Comparison of ENCODE assay signal across 8 mouse cellular contexts in genomic region chr9:44604290-44604778, GRCm38 (mm10). TPM values are rescaled to one million over a fixed set of nuclear protein-coding genes. Genes with fewer than 3 reads are reported as not detected.
A peak's percentile ranks its signal among the peaks of the same experiment; 100 is the strongest.
DNase-seq lines count a peak whose midpoint lies in the region; ATAC-seq lines count a peak whose summit lies in the region.

No protein-coding gene starts in this region.

- peaks cover 38% of the 10 kb centered on the region for H3K4me1 ChIP-seq in hindbrain, embryonic 12.5 days

- peak; percentile 78 for ATAC-seq in hindbrain, embryonic 12.5 days (ENCODE audit: low FRiP score)

- H3K27me3 ChIP-seq in hindbrain, embryonic 12.5 days = no peaks in the 10 kb centered on the region

- H3K27ac ChIP-seq in hindbrain, embryonic 12.5 days = peak overlapping the region; percentile 100

- H3K36me3 ChIP-seq in hindbrain, embryonic 12.5 days = peaks cover 20% of the 10 kb centered on the region

- peak; percentile 91 for DNase-seq in Muller cell, postnatal 12 days (ENCODE audit: inconsistent ontology term)
- DNase-seq in cerebellum, adult 9-11 months = peak; percentile 86
- DNase-seq in frontal cortex, postnatal 10 days (ENCODE audit: low spot score in 2 of 2) = peak; percentile 77 to 83
- peak; percentile 65 to 73 for DNase-seq in layer of hippocampus, postnatal 25 days (ENCODE audit: extremely low spot score in 1 of 2, low spot score in 1 of 2)
- peak; percentile 76 for DNase-seq in lung, postnatal 14 days
- DNase-seq in ovary, postnatal 36 days (ENCODE audit: low spot score) = peak; percentile 83
- DNase-seq in thymus, postnatal 25 days = peak; percentile 84

- H3K4me3 ChIP-seq in hindbrain, embryonic 12.5 days = peak overlapping the region; percentile 97

- peak overlapping the region; percentile 100 for H3K9ac ChIP-seq in hindbrain, embryonic 12.5 days

- H3K4me2 ChIP-seq in hindbrain, embryonic 12.5 days (replicated peaks) = peak overlapping the region; percentile 94

- no peaks in the 10 kb centered on the region for H3K9me3 ChIP-seq in hindbrain, embryonic 12.5 days (replicated peaks)

- WGBS in hindbrain, embryonic 12.5 days = under 1% methylated on average over 42 of the region's 65 CpGs

RNA-seq across cellular contexts. Expression of gene Ddx6, which starts 0.4 kb away (rescaled TPM):
- polyA plus RNA-seq in hindbrain, embryonic 12.5 days (2016; fragmentation: Nextera tagmentation; extraction: Ambion mirVana) = 25.9 and 26.8 TPM in 2 replicates
- 100 to 1,000 TPM; 117 to 126 TPM for total RNA-seq in layer of hippocampus, postnatal 25 days (2021)

RNA-seq across cellular contexts. Expression of gene Cxcr5, which starts 42.7 kb away (rescaled TPM):
- polyA plus RNA-seq in hindbrain, embryonic 12.5 days (2016; fragmentation: Nextera tagmentation; extraction: Ambion mirVana) = not detected in 2 replicates
- total RNA-seq in layer of hippocampus, postnatal 25 days (2021) = not detected

Comparison
In these comparisons a context has a peak if more than half of its experiments do, and no peak if none do; other contexts are left out.
1. Peak in every context shown above with its lines: DNase-seq, ATAC-seq, H3K4me3 ChIP-seq and H3K27ac ChIP-seq.